Comparison of ENCODE assay signal across 16 mouse cellular contexts in the genomic region with DNA sequence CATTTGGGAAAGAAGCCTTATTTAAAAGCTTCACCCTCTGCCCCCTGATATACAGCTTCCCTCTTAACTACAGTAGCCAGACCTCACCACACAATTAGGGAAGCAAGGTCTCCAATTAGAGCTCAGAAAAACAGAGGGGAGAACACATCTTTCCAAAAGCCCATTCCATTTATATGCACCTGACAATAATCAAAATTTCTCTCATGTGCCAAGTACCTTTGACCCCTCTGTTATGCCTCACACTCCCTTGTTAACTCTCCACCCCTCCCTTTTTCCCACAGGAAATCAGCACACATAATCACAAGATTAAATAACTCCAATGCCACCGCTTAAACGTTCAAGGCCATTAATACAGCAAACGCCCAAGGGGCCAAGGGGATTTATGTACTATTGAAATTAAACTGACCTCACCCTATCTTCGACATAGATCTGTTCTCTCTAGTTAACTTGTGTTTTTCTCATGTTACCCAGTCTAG.
DNase-seq lines count a peak whose midpoint lies in the region; ATAC-seq and TF ChIP-seq lines count a peak whose summit lies in the region.
"Had no signal": no experiment of that assay in that cellular context is flagged by ENCODE, and none has a peak within 500 bp of the region (broad histone marks: within the 10 kb centered on the region; RNA-seq: fewer than 3 reads in every experiment).

No protein-coding gene starts in this region.

- no peaks in the 10 kb centered on the region for H3K36me3 ChIP-seq in kidney, postnatal 0 days (ENCODE audit: insufficient read depth, low read length)
- H3K36me3 ChIP-seq in embryonic facial prominence, embryonic 13.5 days = no peaks in the 10 kb centered on the region
- no peaks in the 10 kb centered on the region for H3K36me3 ChIP-seq in limb, embryonic 14.5 days (ENCODE audit: control insufficient read depth, insufficient read depth, low read length)

- no peak overlapping the region for H3K9ac ChIP-seq in kidney, postnatal 0 days (ENCODE audit: low read depth, low read length)
- H3K9ac ChIP-seq in embryonic facial prominence, embryonic 13.5 days = no peak overlapping the region
- no peak overlapping the region for H3K9ac ChIP-seq in limb, embryonic 14.5 days (ENCODE audit: low read depth, low read length, severe bottlenecking)

- peak; percentile 46 for DNase-seq in kidney, postnatal 0 days (ENCODE audit: low spot score)
- DNase-seq in kidney, postnatal 36 days = no peak
- DNase-seq in limb, embryonic 14.5 days (ENCODE audit: low spot score) = peak; percentile 45
- DNase-seq in layer of hippocampus, postnatal 14 days (ENCODE audit: low spot score in 2 of 2) = no peak
- no peak for DNase-seq in left cerebral cortex, adult 8-10 months (ENCODE audit: low spot score in 2 of 2)
- DNase-seq: cerebellum, adult 2 months; gastrocnemius, postnatal 14 days; heart, postnatal 4 days; kidney, adult 2 months; lung, adult 2 months; right cerebral cortex, adult 18-20 months had no signal

- no peak overlapping the region for H3K27ac ChIP-seq in kidney, postnatal 0 days
- no peak overlapping the region for H3K27ac ChIP-seq in embryonic facial prominence, embryonic 13.5 days
- H3K27ac ChIP-seq in embryonic fibroblast, embryonic 13.5 days (ENCODE audit: insufficient read depth, low read length) = peak overlapping the region; percentile 47; the same call in 1 of the 2 replicates
- H3K27ac ChIP-seq in limb, embryonic 14.5 days (replicated peaks; ENCODE audit: low read depth, low read length) = peak overlapping the region; percentile 66; the same call in 1 of the 2 replicates

- ATAC-seq in kidney, postnatal 0 days (replicated peaks; ENCODE audit: low FRiP score, low read depth) = 0 out of 2 replicates have a peak, but pooled peaks have one; percentile 29
- no peak for ATAC-seq in embryonic facial prominence, embryonic 13.5 days (ENCODE audit: insufficient number of reproducible peaks, insufficient read depth, low FRiP score, low TSS enrichment, low read depth)
- ATAC-seq in limb, embryonic 14.5 days (ENCODE audit: low FRiP score, low read depth) = peak; percentile 56
- ATAC-seq in activated CD4-positive, CD25-positive, alpha-beta regulatory T cell, adult 4 months = no peak

- no peak overlapping the region for H3K4me3 ChIP-seq in kidney, postnatal 0 days (replicated peaks; ENCODE audit: low read depth, low read length)
- no peak overlapping the region for H3K4me3 ChIP-seq in embryonic facial prominence, embryonic 13.5 days
- no peak overlapping the region for H3K4me3 ChIP-seq in embryonic fibroblast, embryonic 13.5 days (ENCODE audit: insufficient read depth, low read length)
- H3K4me3 ChIP-seq in limb, embryonic 14.5 days (replicated peaks; ENCODE audit: low read length) = no peak overlapping the region

- no peaks in the 10 kb centered on the region for H3K27me3 ChIP-seq in kidney, postnatal 0 days (ENCODE audit: insufficient read depth, low read length)
- H3K27me3 ChIP-seq in embryonic facial prominence, embryonic 13.5 days = no peaks in the 10 kb centered on the region
- H3K27me3 ChIP-seq in limb, embryonic 14.5 days (ENCODE audit: control insufficient read depth, insufficient read depth, low read length) = no peaks in the 10 kb centered on the region
- H3K27me3 ChIP-seq: CH12.LX had no signal

- H3K4me1 ChIP-seq in kidney, postnatal 0 days (replicated peaks; ENCODE audit: insufficient read depth, low read length) = no peaks in the 10 kb centered on the region
- H3K4me1 ChIP-seq in embryonic facial prominence, embryonic 13.5 days = peaks cover 19% of the 10 kb centered on the region
- H3K4me1 ChIP-seq in embryonic fibroblast, embryonic 13.5 days (ENCODE audit: control insufficient read depth, insufficient read depth, low read length) = peaks cover 2% of the 10 kb centered on the region; the same call in 1 of the 2 replicates
- H3K4me1 ChIP-seq in limb, embryonic 14.5 days (ENCODE audit: control insufficient read depth, insufficient read depth, low read length) = peaks cover 13% of the 10 kb centered on the region

- TF ChIP-seq POLR2A in embryonic fibroblast, embryonic 13.5 days (IDR thresholded peaks at IDR 0.05; ENCODE audit: low read depth, low read length) = no peak
- TF ChIP-seq POLR2A in limb, embryonic 14.5 days (IDR thresholded peaks at IDR 0.05; ENCODE audit: borderline replicate concordance, extremely low read depth, insufficient read depth, insufficient read length) = no peak

- TF ChIP-seq CTCF in kidney, postnatal 0 days (IDR thresholded peaks at IDR 0.05; ENCODE audit: low read depth) = no peak
- TF ChIP-seq CTCF in embryonic fibroblast, embryonic 13.5 days (IDR thresholded peaks at IDR 0.05; ENCODE audit: borderline replicate concordance, insufficient read depth, low read length) = no peak

- no peaks in the 10 kb centered on the region for H3K9me3 ChIP-seq in kidney, postnatal 0 days (replicated peaks; ENCODE audit: low read length)
- no peaks in the 10 kb centered on the region for H3K9me3 ChIP-seq in embryonic facial prominence, embryonic 13.5 days
- no peaks in the 10 kb centered on the region for H3K9me3 ChIP-seq in limb, embryonic 14.5 days (ENCODE audit: control insufficient read depth, low read length)

- no peak overlapping the region for H3K4me2 ChIP-seq in kidney, postnatal 0 days (ENCODE audit: low read length)
- H3K4me2 ChIP-seq in embryonic facial prominence, embryonic 13.5 days = peak overlapping the region; percentile 46
- H3K4me2 ChIP-seq in limb, embryonic 14.5 days (replicated peaks; ENCODE audit: low read depth, low read length, severe bottlenecking) = peak overlapping the region; percentile 30; the same call in 1 of the 2 replicates
- H3K4me2 ChIP-seq: heart, embryonic 11.5 days had no signal

- WGBS in kidney, postnatal 0 days = 15% methylated on average over 4 of the region's 4 CpGs
- WGBS in embryonic facial prominence, embryonic 13.5 days = 24% methylated on average over 4 of the region's 4 CpGs
- 9% methylated on average over 4 of the region's 4 CpGs for WGBS in limb, embryonic 14.5 days

Comparison
In these comparisons a context has a peak if more than half of its experiments do, and no peak if none do; other contexts are left out.
1. DNase-seq: peak in kidney, postnatal 0 days (single experiment) and limb, embryonic 14.5 days (single experiment); none in kidney, postnatal 36 days (0 of 2), layer of hippocampus, postnatal 14 days (0 of 2) and left cerebral cortex, adult 8-10 months (0 of 2).
2. ATAC-seq: peak in kidney, postnatal 0 days (single experiment) and limb, embryonic 14.5 days (single experiment); none in embryonic facial prominence, embryonic 13.5 days (single experiment) and activated CD4-positive, CD25-positive, alpha-beta regulatory T cell, adult 4 months (single experiment).
3. H3K27ac ChIP-seq: peak in embryonic fibroblast, embryonic 13.5 days (single experiment) and limb, embryonic 14.5 days (single experiment); none in kidney, postnatal 0 days (single experiment) and embryonic facial prominence, embryonic 13.5 days (single experiment).